Mouse (Mus musculus) testis, adult 2 months (tissue): ENCODE results near the gene Mael.

ENCODE experiments used
- CTCF ChIP-seq: fragments of 200-500 bp; IDR thresholded peaks from 2 replicates; pipeline ENCODE4 v1.5.1; 2012; ENCODE audit warnings: low read depth, mild to moderate bottlenecking, inconsistent platforms, low read length, moderate library complexity; ENCODE audit not compliant: control insufficient read depth, insufficient read depth, insufficient replicate concordance
- POLR2A ChIP-seq: fragments of 200-500 bp; IDR thresholded peaks from 2 replicates; pipeline ENCODE4 v1.6.1; 2012; ENCODE audit warnings: low read depth, mild to moderate bottlenecking, inconsistent platforms, low read length, moderate library complexity; ENCODE audit not compliant: control insufficient read depth

- no peak for TF ChIP-seq CTCF
- TF ChIP-seq POLR2A = no peak
Measured at GRCm38 (mm10) chr1:166266001-166266705, 27.6 kb upstream of the Mael start.
